Mouse (Mus musculus) left cerebral cortex, postnatal 36 days (tissue): ENCODE data around the gene Psmd6. TPM values are rescaled to one million over a fixed set of nuclear protein-coding genes. Genes with fewer than 3 reads are reported as not detected.
A peak's percentile ranks its signal among the peaks of the same experiment; 100 is the strongest.

Experiments used
- DNase-seq, 2 experiments: peaks; one replicate each; pipeline ENCODE4 v3.0.0; 2021 to 2022; ENCODE audit warnings: low spot score in 2 of 2, mixed read lengths in 1 of 2
- intact Hi-C: fragments of 180-260 bp; cut with DNase I; formaldehyde crosslinking; loops from one replicate; pipeline ENCODE4 v1.15.1; 2025
- total RNA-seq, 2 experiments: library from RNA; stranded (reverse); gene quantifications; 2 replicates each; pipeline ENCODE4 v1.2.3; 2021

Gene Psmd6
- 100 to 1,000 TPM; 101 to 112 TPM for total RNA-seq

- peak; percentile 88 to 90 for DNase-seq
- intact Hi-C loops = loop anchor here (5.0 kb wide), 1 partner anchor 742 kb away; no protein-coding TSS in a partner anchor
These were observed at the start of gene Psmd6 for GRCm38 (mm10) chr14:14120230-14121096. Gene Psmd6 (minus strand): TSS chr14:14120984.

GRCm38 (mm10) chr14:14110710-14111109 lies 10.1 kb downstream of the Psmd6 start:
- no peak for DNase-seq

GRCm38 (mm10) chr14:14104930-14105318 lies 15.9 kb downstream of the Psmd6 start:
- intact Hi-C loops = no loop called here
- no peak for DNase-seq

More at GRCm38 (mm10) chr14:14110710-14111109, 10.1 kb downstream of the Psmd6 start:
- intact Hi-C loops = no loop called here

- intact Hi-C loops = no loop called here
- no peak for DNase-seq
These were observed 16.4 kb downstream of the Psmd6 start for GRCm38 (mm10) chr14:14104213-14104929.

- intact Hi-C loops = no loop called here
- DNase-seq = no peak
These were observed 19.5 kb downstream of the Psmd6 start for GRCm38 (mm10) chr14:14101296-14101695.

- intact Hi-C loops = no loop called here
- no peak for DNase-seq
These were observed 20.0 kb downstream of the Psmd6 start for GRCm38 (mm10) chr14:14100773-14101280.

GRCm38 (mm10) chr14:14098330-14098980 lies 22.3 kb downstream of the Psmd6 start:
- intact Hi-C loops = loop anchor here (5.0 kb wide), 2 partner anchors 81 to 136 kb away; partner anchors contain the start of genes Atxn7 and Thoc7

GRCm38 (mm10) chr14:14090571-14090970 lies 30.2 kb downstream of the Psmd6 start:
- intact Hi-C loops = no loop called here
- DNase-seq = no peak

More at GRCm38 (mm10) chr14:14098330-14098980, 22.3 kb downstream of the Psmd6 start:
- peak; percentile 81 to 86 for DNase-seq

- DNase-seq = no peak
- intact Hi-C loops = no loop called here
These were observed 32.6 kb downstream of the Psmd6 start for GRCm38 (mm10) chr14:14088016-14088791.

- intact Hi-C loops = no loop called here
- DNase-seq = no peak
These were observed 33.4 kb downstream of the Psmd6 start for GRCm38 (mm10) chr14:14087348-14087747.

GRCm38 (mm10) chr14:14086711-14087263 lies 34.0 kb downstream of the Psmd6 start:
- intact Hi-C loops = no loop called here
- no peak for DNase-seq

- DNase-seq = no peak
- intact Hi-C loops = no loop called here
These were observed 37.0 kb downstream of the Psmd6 start for GRCm38 (mm10) chr14:14083811-14084210.

- intact Hi-C loops = no loop called here
- DNase-seq = no peak
These were observed 40.1 kb downstream of the Psmd6 start for GRCm38 (mm10) chr14:14080604-14081194.

- DNase-seq = no peak
- intact Hi-C loops = no loop called here
These were observed 49.3 kb downstream of the Psmd6 start for GRCm38 (mm10) chr14:14071456-14071855.

- intact Hi-C loops = no loop called here
- no peak for DNase-seq
These were observed 50.1 kb downstream of the Psmd6 start for GRCm38 (mm10) chr14:14070541-14071315.

- intact Hi-C loops = no loop called here
- DNase-seq = no peak
These were observed 52.2 kb downstream of the Psmd6 start for GRCm38 (mm10) chr14:14068553-14068952.

GRCm38 (mm10) chr14:14067648-14068472 lies 52.9 kb downstream of the Psmd6 start:
- DNase-seq = peak; percentile 11 to 21
- intact Hi-C loops = no loop called here
